Mouse (Mus musculus) macrophage (primary cell): Measurements from ENCODE around the gene Pum1. TPM values are rescaled to one million over a fixed set of nuclear protein-coding genes. Genes with fewer than 3 reads are reported as not detected.
"Not testable (repeated sequence)": the region's sequence is repeated elsewhere in the genome, so short reads cannot be mapped to it uniquely, and the experiment has no call there.

Source experiments
- H3K27ac ChIP-seq: fragments of 350-480 bp; formaldehyde crosslinking; 2 replicates; pipeline ENCODE4 v1.9.0; 2021
- H3K36me3 ChIP-seq: fragments of 350-480 bp; formaldehyde crosslinking; 2 replicates; pipeline ENCODE4 v1.9.0; 2021; ENCODE audit errors: inconsistent target
- H3K4me3 ChIP-seq: fragments of 350-480 bp; formaldehyde crosslinking; 2 replicates; pipeline ENCODE4 v1.9.0; 2021; ENCODE audit errors: inconsistent target
- H3K79me2 ChIP-seq: fragments of 350-480 bp; formaldehyde crosslinking; 2 replicates; pipeline ENCODE4 v1.9.0; 2021; ENCODE audit errors: inconsistent target
- WGBS: methylation state at CpG from one replicate; pipeline ENCODE4 v1.1.7; 2026; ENCODE audit warnings: inconsistent platforms; ENCODE audit not compliant: missing documents; 5-methylcytosine and 5-hydroxymethylcytosine counted together
- polyA plus RNA-seq: library from polyadenylated mRNA; stranded (reverse); fragments of 250-400 nt; gene quantifications from 3 replicates; pipeline ENCODE4 v1.2.4, GENCODE M21; 2018; ENCODE audit warnings: inconsistent platforms

Pum1 gene
- polyA plus RNA-seq, 1 experiment from 2014 or later = 22.1 TPM

DNA sequence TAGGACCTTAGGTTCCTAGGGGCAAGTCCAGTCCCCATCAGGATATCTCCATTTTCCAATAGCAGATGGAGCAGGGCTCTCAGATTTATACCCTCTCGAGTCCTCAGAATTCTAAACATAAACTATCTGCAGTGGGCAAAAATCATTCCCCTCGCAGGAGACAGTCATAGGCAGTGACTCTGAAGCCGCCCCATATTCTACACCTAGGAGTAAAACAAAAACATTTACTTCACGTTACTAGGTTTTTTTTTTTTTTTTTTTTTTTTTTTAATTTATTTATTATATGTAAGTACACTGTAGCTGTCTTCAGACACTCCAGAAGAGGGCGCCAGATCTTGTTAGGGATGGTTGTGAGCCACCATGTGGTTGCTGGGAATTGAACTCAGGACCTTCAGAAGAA is 19.9 kb downstream of the Pum1 start:
- not testable (repeated sequence) for H3K27ac ChIP-seq, H3K4me3 ChIP-seq, H3K36me3 ChIP-seq
- 93% methylated on average over 2 of the region's 5 CpGs for WGBS
- peaks cover 100% of the 10 kb centered on the region for H3K79me2 ChIP-seq

GRCm38 (mm10) chr4:130693936-130694335 is 30.8 kb downstream of the Pum1 start:
- peaks cover 100% of the 10 kb centered on the region for H3K79me2 ChIP-seq
- H3K27ac ChIP-seq = no peak overlapping the region
- 0 out of 2 replicates have a peak, but pooled peaks cover 4% of the 10 kb centered on the region for H3K36me3 ChIP-seq
- 97% methylated on average over 3 of the region's 3 CpGs for WGBS
- no peak overlapping the region for H3K4me3 ChIP-seq

- no peak overlapping the region for H3K4me3 ChIP-seq
- H3K79me2 ChIP-seq = peaks cover 100% of the 10 kb centered on the region
- 0 out of 2 replicates have a peak, but pooled peaks cover 4% of the 10 kb centered on the region for H3K36me3 ChIP-seq
- H3K27ac ChIP-seq = no peak overlapping the region
- WGBS = 58% methylated on average over 3 of the region's 3 CpGs
Observed at GRCm38 (mm10) chr4:130694982-130695381, 31.9 kb downstream of the Pum1 start.

- no peak overlapping the region for H3K27ac ChIP-seq
- 95% methylated on average over 2 of the region's 2 CpGs for WGBS
- H3K4me3 ChIP-seq = no peak overlapping the region
- H3K36me3 ChIP-seq = no peaks in the 10 kb centered on the region
- H3K79me2 ChIP-seq = peaks cover 100% of the 10 kb centered on the region
Observed at GRCm38 (mm10) chr4:130701061-130701460, 37.9 kb downstream of the Pum1 start.

GRCm38 (mm10) chr4:130702835-130703535 is 39.9 kb downstream of the Pum1 start:
- Histone ChIP-seq H3K79me2 (peaks cover 100% of the 10 kb centered on the region), H3K27ac (no peak overlapping the region), H3K4me3 (no peak overlapping the region), H3K36me3 (no peaks in the 10 kb centered on the region)
- WGBS = 88% methylated on average over 3 of the region's 3 CpGs

DNA sequence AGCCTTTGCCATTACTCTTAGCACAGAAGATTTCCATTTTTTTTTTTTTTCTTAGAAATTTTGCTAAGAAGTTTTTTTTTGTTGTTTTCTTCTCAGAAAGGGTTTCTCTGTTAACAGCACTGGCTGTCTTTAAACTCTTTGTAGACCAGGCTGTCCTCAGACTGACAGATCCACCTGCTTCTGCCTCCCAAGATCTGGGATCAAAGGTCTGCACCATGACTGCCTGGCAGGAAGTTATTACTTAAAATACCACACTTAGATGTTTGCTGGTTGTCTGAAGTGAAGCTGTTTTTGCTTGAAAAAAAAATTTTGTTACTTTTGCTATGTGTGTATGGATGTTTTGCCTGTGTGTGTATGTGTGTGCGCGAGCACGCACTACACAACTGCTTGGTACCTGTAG is 40.5 kb downstream of the Pum1 start:
- WGBS = 97% methylated on average over 3 of the region's 3 CpGs
- no peaks in the 10 kb centered on the region for H3K36me3 ChIP-seq
- H3K79me2 ChIP-seq = peaks cover 100% of the 10 kb centered on the region
- H3K27ac ChIP-seq = no peak overlapping the region
- no peak overlapping the region for H3K4me3 ChIP-seq

- Histone ChIP-seq H3K4me3 (no peak overlapping the region), H3K27ac (no peak overlapping the region), H3K79me2 (peaks cover 100% of the 10 kb centered on the region), H3K36me3 (no peaks in the 10 kb centered on the region)
- WGBS = 89% methylated on average over 1 of the region's 4 CpGs
Observed at GRCm38 (mm10) chr4:130704615-130705014, 41.5 kb downstream of the Pum1 start.

GRCm38 (mm10) chr4:130706215-130707000 is 43.3 kb downstream of the Pum1 start:
- Histone ChIP-seq H3K36me3 (no peaks in the 10 kb centered on the region), H3K79me2 (peaks cover 100% of the 10 kb centered on the region), H3K4me3 (no peak overlapping the region), H3K27ac (no peak overlapping the region)
- WGBS = 61% methylated on average over 3 of the region's 3 CpGs

DNA sequence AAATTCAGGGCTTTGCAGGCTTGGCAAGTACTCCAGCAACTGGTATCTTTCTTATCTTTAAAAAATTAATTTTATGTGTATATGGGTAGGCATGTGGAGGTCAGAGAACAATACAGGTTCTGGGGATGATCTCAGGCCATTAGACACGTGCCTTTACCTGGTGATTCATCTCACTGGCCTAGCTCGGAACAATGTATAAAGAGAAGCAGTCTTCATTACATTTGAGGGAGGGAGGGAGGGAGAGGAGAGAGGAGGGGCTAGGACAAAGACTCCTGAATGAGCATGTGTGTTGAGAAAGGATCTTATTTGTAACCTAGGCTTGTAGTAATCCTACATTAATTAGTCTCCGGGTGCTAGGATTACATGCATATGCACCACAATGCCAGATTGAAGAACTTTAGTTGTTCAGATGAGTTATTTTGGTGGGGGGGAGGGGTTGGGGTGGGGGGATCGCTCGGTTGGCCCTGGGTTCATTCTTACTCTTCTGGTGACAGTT is 48.3 kb downstream of the Pum1 start:
- H3K36me3 ChIP-seq = no peaks in the 10 kb centered on the region
- H3K4me3 ChIP-seq = no peak overlapping the region
- 91% methylated on average over 5 of the region's 5 CpGs for WGBS
- H3K79me2 ChIP-seq = peaks cover 100% of the 10 kb centered on the region
- no peak overlapping the region for H3K27ac ChIP-seq

DNA sequence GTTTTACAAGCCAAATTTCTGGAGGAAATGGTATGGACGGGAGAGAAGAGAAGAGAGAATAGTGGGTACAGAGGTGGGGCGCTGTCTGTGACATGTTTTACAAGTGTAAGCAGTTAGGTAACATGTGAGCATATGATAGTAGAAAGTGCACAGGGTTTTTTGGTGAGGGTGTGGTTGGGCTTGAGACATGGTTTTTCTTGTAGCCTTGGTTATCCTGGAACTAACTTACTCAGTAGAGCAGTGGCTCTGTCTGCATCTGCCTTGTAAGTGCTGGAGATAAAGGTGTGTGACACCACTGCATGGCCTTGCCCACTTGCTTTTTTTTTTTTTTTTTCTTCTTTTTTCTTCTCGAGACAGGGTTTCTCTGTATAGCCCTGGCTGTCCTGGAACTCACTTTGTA is 49.2 kb downstream of the Pum1 start:
- Histone ChIP-seq H3K4me3 (no peak overlapping the region), H3K36me3 (no peaks in the 10 kb centered on the region), H3K79me2 (peaks cover 100% of the 10 kb centered on the region), H3K27ac (no peak overlapping the region)
- 93% methylated on average over 2 of the region's 3 CpGs for WGBS

- H3K79me2 ChIP-seq = peaks cover 100% of the 10 kb centered on the region
- WGBS = 57% methylated on average over 5 of the region's 5 CpGs
- no peaks in the 10 kb centered on the region for H3K36me3 ChIP-seq
- H3K27ac ChIP-seq = no peak overlapping the region
- H3K4me3 ChIP-seq = no peak overlapping the region
Observed at GRCm38 (mm10) chr4:130713430-130713829, 50.3 kb downstream of the Pum1 start.

GRCm38 (mm10) chr4:130715126-130715525 is 52.0 kb downstream of the Pum1 start:
- Histone ChIP-seq H3K27ac (no peak overlapping the region), H3K79me2 (peaks cover 100% of the 10 kb centered on the region), H3K36me3 (no peaks in the 10 kb centered on the region), H3K4me3 (no peak overlapping the region)

- Histone ChIP-seq H3K4me3 (no peak overlapping the region), H3K79me2 (peaks cover 100% of the 10 kb centered on the region), H3K36me3 (no peaks in the 10 kb centered on the region), H3K27ac (no peak overlapping the region)
Observed at GRCm38 (mm10) chr4:130715623-130716022, 52.5 kb downstream of the Pum1 start.

DNA sequence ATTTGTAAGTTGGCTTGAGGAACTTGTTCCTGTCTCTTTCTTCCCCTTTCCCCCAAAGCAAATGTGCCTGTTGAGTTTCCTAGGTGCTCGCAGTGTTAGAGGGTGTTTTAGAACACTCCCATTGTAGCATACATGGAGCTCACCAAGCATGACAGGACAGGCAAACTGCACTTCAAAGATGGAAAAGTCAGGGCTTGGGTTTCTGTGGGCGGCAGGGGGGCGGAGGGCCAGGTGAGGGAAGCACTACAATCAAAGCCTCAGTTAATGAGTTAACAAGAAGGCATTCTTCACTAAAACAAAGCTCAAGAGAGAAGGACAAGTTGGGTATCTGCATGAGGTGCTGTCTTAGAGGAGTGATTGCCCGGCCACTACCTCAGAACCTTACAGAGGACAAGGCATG is 56.2 kb downstream of the Pum1 start:
- WGBS = 88% methylated on average over 4 of the region's 4 CpGs
- Histone ChIP-seq H3K79me2 (peaks cover 100% of the 10 kb centered on the region), H3K27ac (no peak overlapping the region), H3K36me3 (no peaks in the 10 kb centered on the region), H3K4me3 (no peak overlapping the region)

DNA sequence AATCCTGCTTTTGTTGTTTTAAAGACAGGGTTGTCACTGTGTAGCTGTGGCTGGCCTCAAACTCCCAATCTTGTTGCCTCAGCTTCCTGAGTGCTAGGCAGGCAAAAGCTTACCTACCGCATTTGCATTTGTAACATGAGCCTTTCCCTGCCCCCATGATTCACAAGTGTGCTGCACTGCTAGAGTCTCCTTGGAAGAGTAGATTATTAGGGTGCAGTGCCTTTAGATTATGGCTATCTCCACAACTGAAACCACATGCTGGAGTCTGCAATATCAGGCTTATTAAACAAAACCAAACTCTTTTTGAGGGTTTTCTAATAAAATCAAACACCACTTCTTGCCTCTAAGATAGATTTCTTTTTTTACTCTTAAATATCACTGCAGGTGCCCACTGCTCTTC is 59.5 kb downstream of the Pum1 start:
- Histone ChIP-seq H3K36me3 (no peaks in the 10 kb centered on the region), H3K27ac (no peak overlapping the region), H3K4me3 (no peak overlapping the region), H3K79me2 (peaks cover 100% of the 10 kb centered on the region)
- 100% methylated on average over 1 of the region's 1 CpGs for WGBS
